Mouse (Mus musculus) c-Kit-negative CD71-positive TER-119-positive erythroid progenitor cells, embryonic 14.5 days (primary cell): ENCODE measurements around the gene Ppp1r9a.
"Not testable (repeated sequence)": the region's sequence is repeated elsewhere in the genome, so short reads cannot be mapped to it uniquely, and the experiment has no call there.

Experiments
- DNase-seq: peaks from one replicate; pipeline ENCODE4 v3.0.0-alpha.2; 2013; ENCODE audit warnings: low read depth, low spot score

The Ppp1r9a gene

GRCm38 (mm10) chr6:4902674-4903324, at the start of gene Ppp1r9a:
TSS of gene Ppp1r9a (plus strand) at chr6:4902917.
- no peak for DNase-seq

GRCm38 (mm10) chr6:4855236-4855635, 47.5 kb upstream of the Ppp1r9a start:
- DNase-seq: no peak

GRCm38 (mm10) chr6:4856919-4857318, 45.8 kb upstream of the Ppp1r9a start:
- DNase-seq: no peak

GRCm38 (mm10) chr6:4884316-4884715, 18.4 kb upstream of the Ppp1r9a start:
- DNase-seq: no peak

- no peak for DNase-seq
Measured at GRCm38 (mm10) chr6:4889544-4889943, 13.2 kb upstream of the Ppp1r9a start.

- DNase-seq: no peak
Measured at GRCm38 (mm10) chr6:4892417-4892816, 10.3 kb upstream of the Ppp1r9a start.

- DNase-seq: not testable (repeated sequence)
Measured at GRCm38 (mm10) chr6:4893312-4893711, 9.4 kb upstream of the Ppp1r9a start.

- DNase-seq: no peak
Measured at GRCm38 (mm10) chr6:4899906-4900305, 2.8 kb upstream of the Ppp1r9a start.

- DNase-seq: no peak
Measured at GRCm38 (mm10) chr6:4903325-4904054, 773 bp downstream of the Ppp1r9a start.

GRCm38 (mm10) chr6:4904055-4904450, 1.3 kb downstream of the Ppp1r9a start:
- DNase-seq: no peak

- no peak for DNase-seq
Measured at GRCm38 (mm10) chr6:4910042-4910634, 7.4 kb downstream of the Ppp1r9a start.

- DNase-seq: no peak
Measured at GRCm38 (mm10) chr6:4918470-4918869, 15.8 kb downstream of the Ppp1r9a start.

- DNase-seq: not testable (repeated sequence)
Measured at GRCm38 (mm10) chr6:4923791-4924190, 21.1 kb downstream of the Ppp1r9a start.

- no peak for DNase-seq
Measured at GRCm38 (mm10) chr6:4925966-4926687, 23.4 kb downstream of the Ppp1r9a start.

- no peak for DNase-seq
Measured at GRCm38 (mm10) chr6:4930321-4930720, 27.6 kb downstream of the Ppp1r9a start.

- DNase-seq: no peak
Measured at GRCm38 (mm10) chr6:4938901-4939300, 36.2 kb downstream of the Ppp1r9a start.

GRCm38 (mm10) chr6:4940086-4940485, 37.4 kb downstream of the Ppp1r9a start:
- no peak for DNase-seq

- no peak for DNase-seq
Measured at GRCm38 (mm10) chr6:4940639-4941038, 37.9 kb downstream of the Ppp1r9a start.

- no peak for DNase-seq
Measured at GRCm38 (mm10) chr6:4943821-4944220, 41.1 kb downstream of the Ppp1r9a start.

- DNase-seq: no peak
Measured at GRCm38 (mm10) chr6:4948056-4948455, 45.3 kb downstream of the Ppp1r9a start.

GRCm38 (mm10) chr6:4949701-4950100, 47.0 kb downstream of the Ppp1r9a start:
- DNase-seq: no peak
